Mouse (Mus musculus) forebrain, embryonic 15.5 days (tissue): ENCODE measurements around the gene Elk4. TPM values are rescaled to one million over a fixed set of nuclear protein-coding genes. Genes with fewer than 3 reads are reported as not detected.

Source experiments
- polyA plus RNA-seq: library from polyadenylated mRNA; unstranded; fragments of >200 nt; fragmentation: Nextera tagmentation; extraction: Ambion mirVana; gene quantifications from 2 replicates; pipeline ENCODE4 v1.2.1, GENCODE M21; 2015

Gene Elk4
- polyA plus RNA-seq, 1 experiment from 2014 or later: 14.6 TPM

Other genes with a start within 250 kb of the Elk4 start
- gene Pm20d1, start 210.2 kb upstream of the Elk4 start, polyA plus RNA-seq: 0.19 and 0.69 TPM in 2 replicates
- 14.2 and 16.0 TPM in 2 replicates for gene Slc41a1, start 180.1 kb upstream of the Elk4 start, polyA plus RNA-seq
- gene Rab29, start 140.4 kb upstream of the Elk4 start, polyA plus RNA-seq: 8.0 and 8.6 TPM in 2 replicates
- 62.9 and 63.2 TPM in 2 replicates for gene Nucks1, start 97.1 kb upstream of the Elk4 start, polyA plus RNA-seq
- gene Slc45a3, start 44.6 kb upstream of the Elk4 start, polyA plus RNA-seq: 1.8 and 2.4 TPM in 2 replicates
- gene Mfsd4a, start 60.5 kb downstream of the Elk4 start, polyA plus RNA-seq: 8.8 and 8.9 TPM in 2 replicates
- 0.18 and 0.69 TPM in 2 replicates for gene Cdk18, start 132.1 kb downstream of the Elk4 start, polyA plus RNA-seq
- gene Lemd1, start 183.8 kb downstream of the Elk4 start, polyA plus RNA-seq: 13.9 and 16.2 TPM in 2 replicates
- gene AC124108.1, start 183.8 kb downstream of the Elk4 start, polyA plus RNA-seq: 2.5 and 2.8 TPM in 2 replicates
- gene Gm10188, start 222.2 kb downstream of the Elk4 start, polyA plus RNA-seq: 0.56 and 0.60 TPM in 2 replicates